Mouse (Mus musculus) kidney, adult 11 months (tissue): ENCODE measurements around the gene Tcerg1l.
A peak's percentile ranks its signal among the peaks of the same experiment; 100 is the strongest.

ENCODE experiments used
- DNase-seq: peaks from one replicate; pipeline ENCODE4 v3.0.0; 2022

Gene Tcerg1l

GRCm38 (mm10) chr7:138356655-138357449, 40.7 kb downstream of the Tcerg1l start:
- DNase-seq = no peak

- DNase-seq = no peak
These were observed 52.1 kb downstream of the Tcerg1l start for GRCm38 (mm10) chr7:138345451-138345850.

- DNase-seq = no peak
These were observed 59.1 kb downstream of the Tcerg1l start for GRCm38 (mm10) chr7:138338451-138338850.

GRCm38 (mm10) chr7:138337946-138338345, 59.6 kb downstream of the Tcerg1l start:
- no peak for DNase-seq

GRCm38 (mm10) chr7:138332504-138333168, 64.9 kb downstream of the Tcerg1l start:
- DNase-seq = no peak

- no peak for DNase-seq
These were observed 66.3 kb downstream of the Tcerg1l start for GRCm38 (mm10) chr7:138331266-138331665.

- no peak for DNase-seq
These were observed 68.9 kb downstream of the Tcerg1l start for GRCm38 (mm10) chr7:138328637-138329036.

GRCm38 (mm10) chr7:138326760-138327159, 70.8 kb downstream of the Tcerg1l start:
- DNase-seq = no peak

GRCm38 (mm10) chr7:138313733-138314132, 83.8 kb downstream of the Tcerg1l start:
- no peak for DNase-seq

GRCm38 (mm10) chr7:138306126-138306525, 91.4 kb downstream of the Tcerg1l start:
- DNase-seq = no peak

GRCm38 (mm10) chr7:138284790-138285189, 112.7 kb downstream of the Tcerg1l start:
- DNase-seq = no peak

GRCm38 (mm10) chr7:138275263-138275662, 122.3 kb downstream of the Tcerg1l start:
- no peak for DNase-seq

- DNase-seq = no peak
These were observed 126.2 kb downstream of the Tcerg1l start for GRCm38 (mm10) chr7:138271328-138271727.

GRCm38 (mm10) chr7:138269386-138269785, 128.1 kb downstream of the Tcerg1l start:
- no peak for DNase-seq

- DNase-seq = peak; percentile 14
These were observed 129.4 kb downstream of the Tcerg1l start for GRCm38 (mm10) chr7:138267976-138268646.

- no peak for DNase-seq
These were observed 148.9 kb downstream of the Tcerg1l start for GRCm38 (mm10) chr7:138248612-138249011.

- no peak for DNase-seq
These were observed 149.4 kb downstream of the Tcerg1l start for GRCm38 (mm10) chr7:138248176-138248575.

GRCm38 (mm10) chr7:138246684-138247083, 150.8 kb downstream of the Tcerg1l start:
- no peak for DNase-seq

- no peak for DNase-seq
These were observed 155.3 kb downstream of the Tcerg1l start for GRCm38 (mm10) chr7:138242229-138242628.

- DNase-seq = no peak
These were observed 159.8 kb downstream of the Tcerg1l start for GRCm38 (mm10) chr7:138237708-138238225.

GRCm38 (mm10) chr7:138224252-138224651, 173.3 kb downstream of the Tcerg1l start:
- no peak for DNase-seq

GRCm38 (mm10) chr7:138222951-138223350, 174.6 kb downstream of the Tcerg1l start:
- no peak for DNase-seq

GRCm38 (mm10) chr7:138217556-138218098, 179.9 kb downstream of the Tcerg1l start:
- DNase-seq = peak; percentile 14
